Mouse (Mus musculus): ENCODE measurements around the gene Naaladl2.

GRCm38 (mm10) chr3:24783462-24783829 is 360.6 kb downstream of the Naaladl2 start:
- no peak for TF ChIP-seq CTCF (IDR thresholded peaks at IDR 0.05; ENCODE audit: low read depth, low read length)
- no peak for TF ChIP-seq GATA1 (IDR thresholded peaks at IDR 0.05; ENCODE audit: borderline replicate concordance, low read length)

Data from G1E (cell line).